In genomic region chr7:118437101-118437802, GRCm38 (mm10) we compare ENCODE assay signal across 8 mouse cellular contexts. TPM values are rescaled to one million over a fixed set of nuclear protein-coding genes. Genes with fewer than 3 reads are reported as not detected.
DNase-seq lines count a peak whose midpoint lies in the region; ATAC-seq and TF ChIP-seq lines count a peak whose summit lies in the region.

No protein-coding gene starts in this region.

- no peak for TF ChIP-seq EP300 in heart, postnatal 0 days (IDR thresholded peaks at IDR 0.05; ENCODE audit: low read depth)

- DNase-seq in heart, postnatal 0 days (ENCODE audit: low spot score): no peak
- no peak for DNase-seq in heart, postnatal 25 days (ENCODE audit: low spot score)
- no peak for DNase-seq in spleen, adult 2 months (ENCODE audit: low read depth in 1 of 2, low spot score in 2 of 2)
- no peak for DNase-seq in spleen, postnatal 36 days (ENCODE audit: low spot score in 2 of 2)
- DNase-seq in right cerebral cortex, postnatal 25 days: no peak
- DNase-seq in layer of hippocampus, adult 9-10 months (ENCODE audit: low spot score): no peak

- peak; percentile 59 for TF ChIP-seq CTCF in heart, postnatal 0 days (IDR thresholded peaks at IDR 0.05; ENCODE audit: low read depth)
- peak; percentile 25; the same call in 1 of the 2 replicates for TF ChIP-seq CTCF in spleen, adult 2 months (IDR thresholded peaks at IDR 0.05; ENCODE audit: extremely low read depth, insufficient read depth, insufficient read length, insufficient replicate concordance)

- H3K4me2 ChIP-seq in heart, postnatal 0 days (ENCODE audit: low read depth, low read length): no peak overlapping the region

- H3K9me3 ChIP-seq in heart, postnatal 0 days (replicated peaks; ENCODE audit: control insufficient read depth, low read length): no peaks in the 10 kb centered on the region

- H3K27me3 ChIP-seq in heart, postnatal 0 days (ENCODE audit: control insufficient read depth, insufficient read depth, low read length): no peaks in the 10 kb centered on the region
- H3K27me3 ChIP-seq in spleen, adult 2 months (ENCODE audit: control insufficient read depth, insufficient read depth, low read length): no peaks in the 10 kb centered on the region

- no peaks in the 10 kb centered on the region for H3K4me1 ChIP-seq in heart, postnatal 0 days (ENCODE audit: control insufficient read depth, insufficient read depth)
- H3K4me1 ChIP-seq in spleen, adult 2 months (ENCODE audit: control insufficient read depth, insufficient read depth, insufficient read length): no peaks in the 10 kb centered on the region

- H3K36me3 ChIP-seq in heart, postnatal 0 days (replicated peaks; ENCODE audit: control insufficient read depth, insufficient read depth, low read length): no peaks in the 10 kb centered on the region
- H3K36me3 ChIP-seq in spleen, adult 2 months (ENCODE audit: control insufficient read depth, insufficient read depth, low read length): no peaks in the 10 kb centered on the region

- no peak for ATAC-seq in heart, postnatal 0 days (ENCODE audit: insufficient read depth, low read depth)
- peak; percentile 52; the same call in 1 of the 2 replicates for ATAC-seq in common myeloid progenitor, adult 5-6 weeks (replicated peaks; ENCODE audit: low read depth, poor library complexity, severe bottlenecking)
- ATAC-seq in megakaryocyte-erythroid progenitor cell, adult 5-6 weeks (replicated peaks; ENCODE audit: low FRiP score, low TSS enrichment, poor library complexity, severe bottlenecking): peak; percentile 64

- 51% methylated on average over 7 of the region's 7 CpGs for WGBS in heart, postnatal 0 days
- WGBS in spleen, adult 2 months: 55% methylated on average over 7 of the region's 7 CpGs

- H3K9ac ChIP-seq in heart, postnatal 0 days (replicated peaks; ENCODE audit: low read depth, low read length): no peak overlapping the region

- no peak for TF ChIP-seq POLR2A in spleen, adult 2 months (IDR thresholded peaks at IDR 0.05; ENCODE audit: low read depth, low read length)

- no peak overlapping the region for H3K27ac ChIP-seq in heart, postnatal 0 days (ENCODE audit: low read depth)
- no peak overlapping the region for H3K27ac ChIP-seq in spleen, adult 2 months (ENCODE audit: insufficient read depth, low read length)

- H3K4me3 ChIP-seq in heart, postnatal 0 days (ENCODE audit: low read depth, low read length): no peak overlapping the region
- no peak overlapping the region for H3K4me3 ChIP-seq in spleen, adult 2 months (ENCODE audit: extremely low read depth, insufficient read depth, insufficient read length)

- intact Hi-C loops in heart, postnatal 25 days (cut with DNase I): no loop called here

RNA-seq across cellular contexts. Expression of gene Syt17, which starts 10.8 kb away (rescaled TPM):
- 0.46 and 1.2 TPM in 2 replicates for total RNA-seq in heart, postnatal 0 days (2014; rRNA removed; ENCODE audit: low replicate concordance)
- 1.2 and 2.0 TPM in 2 replicates for polyA plus RNA-seq in heart, postnatal 0 days (2015; fragmentation: Nextera tagmentation; extraction: Ambion mirVana)
- total RNA-seq in heart, postnatal 25 days (2021): 1 to 10 TPM; 1.3 to 1.7 TPM
- 0.12 and 0.25 TPM in 2 replicates for polyA plus RNA-seq in spleen, adult 2 months (2012; rRNA removed)
- total RNA-seq in common myeloid progenitor, adult 5-6 weeks (2017): not detected in 2 replicates
- total RNA-seq in megakaryocyte-erythroid progenitor cell, adult 5-6 weeks (2014; fragmentation: Nextera tagmentation): not detected in 2 replicates
- not detected in 2 replicates for total RNA-seq in megakaryocyte-erythroid progenitor cell, adult 5-6 weeks (2017)

RNA-seq across cellular contexts. Expression of gene Itpripl2, which starts 54.5 kb away (rescaled TPM):
- 25.4 and 31.6 TPM in 2 replicates for total RNA-seq in heart, postnatal 0 days (2014; rRNA removed; ENCODE audit: low replicate concordance)
- 3.8 and 3.9 TPM in 2 replicates for polyA plus RNA-seq in heart, postnatal 0 days (2015; fragmentation: Nextera tagmentation; extraction: Ambion mirVana)
- total RNA-seq in heart, postnatal 25 days (2021): 10 to 100 TPM; 22.3 to 30.5 TPM
- polyA plus RNA-seq in spleen, adult 2 months (2012; rRNA removed): 7.6 and 10.4 TPM in 2 replicates
- total RNA-seq in common myeloid progenitor, adult 5-6 weeks (2017): 6.5 and 8.3 TPM in 2 replicates
- total RNA-seq in megakaryocyte-erythroid progenitor cell, adult 5-6 weeks (2014; fragmentation: Nextera tagmentation): 0.33 and 1.3 TPM in 2 replicates
- 1.8 and 3.3 TPM in 2 replicates for total RNA-seq in megakaryocyte-erythroid progenitor cell, adult 5-6 weeks (2017)
